Mouse (Mus musculus) Muller cell, postnatal 12 days (primary cell): ENCODE measurements around the gene Ndufs8.

Experiments used
- DNase-seq: peaks from one replicate; pipeline ENCODE4 v3.0.0-alpha.2; 2015; ENCODE audit errors: inconsistent ontology term

The Ndufs8 gene

DNA sequence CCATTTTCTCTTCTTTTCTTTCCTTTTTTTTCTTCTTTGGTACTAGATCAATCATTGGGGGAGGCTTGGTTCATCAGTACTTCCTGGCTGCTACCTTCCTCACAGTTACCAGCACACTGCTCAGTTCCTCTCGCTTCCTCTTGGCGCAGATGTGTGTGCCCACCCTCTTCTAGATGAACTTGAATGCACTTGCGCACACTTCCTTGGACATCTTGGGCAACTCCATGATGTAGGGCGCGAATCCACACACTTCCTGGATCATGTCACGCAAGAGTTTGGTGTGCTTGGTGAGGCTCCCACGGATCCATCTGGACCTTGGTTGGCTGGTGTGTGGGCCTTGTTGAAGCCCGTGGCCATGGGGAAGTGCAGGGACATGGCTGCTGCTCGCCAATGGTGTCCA lies 19.1 kb upstream of the Ndufs8 start:
- DNase-seq, result no peak

DNA sequence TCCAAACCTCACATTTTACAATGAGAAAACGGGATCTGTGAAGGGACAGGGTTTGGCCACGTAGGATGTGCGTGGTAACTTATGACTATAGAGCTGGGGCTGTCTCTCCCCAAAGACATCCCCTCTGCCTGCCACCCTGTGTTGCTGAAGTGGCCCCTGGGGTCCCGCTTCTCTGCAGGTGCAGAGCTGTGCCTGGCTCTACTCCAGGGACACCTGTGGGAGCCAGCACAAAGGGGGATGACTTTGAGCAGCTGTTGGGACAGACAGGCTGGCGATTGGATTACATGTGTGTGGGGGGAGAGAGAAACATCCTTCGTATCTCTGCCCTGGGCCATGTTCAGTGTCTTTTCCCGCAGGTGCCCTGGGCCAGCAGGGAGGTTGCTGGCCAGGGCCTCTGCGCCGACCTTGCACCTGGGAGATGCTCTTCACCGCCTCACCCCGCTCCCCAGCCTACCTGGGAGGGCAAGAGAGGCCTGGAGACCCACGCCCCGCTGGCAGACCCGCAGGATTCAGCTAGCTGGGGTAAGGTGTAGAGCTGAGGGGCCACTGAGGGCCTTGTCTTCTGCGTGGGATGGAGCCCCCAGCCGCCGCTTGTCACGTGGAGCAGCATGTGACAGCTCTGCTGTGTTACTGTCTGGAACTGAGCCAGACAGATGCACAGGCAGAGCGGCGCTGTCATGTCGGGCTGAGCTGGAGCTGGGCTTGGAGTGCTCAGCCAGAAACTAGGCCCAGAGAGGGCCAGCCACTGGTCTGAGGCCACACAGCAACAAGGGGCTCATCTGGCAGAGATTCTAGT lies 17.9 kb upstream of the Ndufs8 start:
- no peak for DNase-seq

DNA sequence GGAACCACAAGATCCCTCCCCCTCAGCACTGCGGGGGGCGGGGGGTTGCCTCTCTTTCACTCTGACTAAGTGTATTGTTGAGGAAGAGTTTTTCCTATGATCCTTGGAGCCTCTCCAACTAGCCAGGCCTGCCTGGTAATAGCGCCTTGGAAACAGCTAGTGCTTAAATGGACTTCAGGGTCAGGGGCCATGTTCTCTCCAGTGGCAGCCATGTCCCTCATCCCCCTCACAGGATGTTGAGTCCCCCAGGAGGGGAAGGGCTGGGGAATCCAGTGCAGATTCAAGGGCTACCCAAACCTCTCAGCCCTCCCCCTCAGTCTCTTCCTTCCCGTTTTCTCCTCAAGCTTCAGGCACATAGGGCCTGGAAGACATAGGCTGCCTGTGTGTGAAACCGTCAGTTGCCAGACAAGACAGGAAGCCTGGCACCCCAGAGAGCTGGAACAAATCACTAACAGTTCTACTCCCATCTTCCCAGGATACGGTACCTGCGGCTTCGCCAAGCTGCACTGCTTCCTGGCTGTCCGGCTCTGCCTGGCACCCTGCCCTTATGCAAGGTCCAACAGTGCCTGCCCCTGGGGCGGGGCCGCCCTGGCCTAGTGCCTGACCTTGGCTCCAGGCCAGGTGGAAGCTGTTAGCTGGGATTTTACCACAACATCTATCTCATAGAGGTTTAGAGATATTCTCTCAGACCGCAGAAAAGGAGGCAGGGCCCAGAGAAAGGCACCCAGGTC lies 16.8 kb upstream of the Ndufs8 start, which contains the start of gene Aldh3b1:
TSS of gene Aldh3b1 (minus strand) at position 598 of the 731 bp plus-strand sequence.
- DNase-seq, result peak; percentile 86

DNA sequence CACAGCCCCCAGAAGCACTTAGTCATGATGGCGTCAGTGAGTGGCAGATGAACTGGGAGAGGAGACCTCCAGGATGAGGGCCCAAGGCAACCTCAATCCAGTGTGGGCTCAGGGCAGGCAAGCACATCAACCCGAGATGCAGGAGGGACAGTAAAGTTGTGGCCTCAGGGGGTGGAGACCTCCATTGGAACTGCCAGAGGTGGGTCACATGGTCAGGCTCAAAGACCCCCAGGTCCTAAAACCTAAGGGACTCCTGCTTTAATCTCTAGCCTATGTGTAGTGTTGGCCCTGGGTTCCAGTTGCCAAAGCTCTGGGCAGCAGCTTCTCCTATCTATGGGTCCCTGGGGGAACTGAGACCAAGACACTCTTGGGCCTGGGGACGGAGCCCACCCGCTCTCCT lies 16.2 kb upstream of the Ndufs8 start:
- no peak for DNase-seq

DNA sequence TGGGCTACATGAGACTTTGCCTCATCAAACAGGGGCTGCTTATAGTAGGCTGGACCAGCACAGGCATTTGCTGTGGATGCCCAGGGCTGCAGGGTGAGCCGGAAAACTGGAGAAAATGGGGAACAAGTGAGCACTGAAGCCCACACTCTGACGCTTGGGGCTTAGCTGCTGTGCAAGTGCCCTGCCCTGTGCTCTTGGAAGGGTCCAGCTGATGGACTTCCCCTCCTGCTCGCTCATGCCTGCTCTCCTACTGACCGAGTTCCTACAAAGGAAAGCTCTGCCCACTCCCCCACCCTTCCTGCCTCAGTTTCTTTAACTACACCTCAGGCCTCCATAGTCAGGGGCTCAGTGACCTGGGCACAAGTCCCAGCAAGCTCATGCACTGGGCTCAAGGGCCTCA lies 15.4 kb upstream of the Ndufs8 start:
- DNase-seq, result no peak

DNA sequence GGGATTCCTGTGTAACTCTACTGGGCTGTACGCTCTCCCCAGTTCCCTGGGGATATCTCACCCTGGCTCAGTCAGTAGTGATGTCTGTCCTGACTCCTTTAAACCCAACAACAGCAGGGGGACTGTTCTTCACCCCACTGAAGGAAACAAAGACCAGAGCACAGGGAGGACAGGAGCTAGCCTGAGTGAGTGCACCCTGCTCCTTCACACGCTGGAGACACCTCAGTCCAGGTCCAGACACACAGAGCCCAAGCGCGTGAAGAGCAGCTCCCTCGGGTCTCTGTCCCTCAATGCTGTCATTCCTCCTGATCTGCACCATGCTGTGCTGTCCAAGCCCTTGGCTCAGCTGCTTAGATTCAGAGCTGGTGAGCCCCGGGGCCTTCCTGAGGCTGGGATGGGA lies 14.1 kb upstream of the Ndufs8 start:
- DNase-seq, result no peak

DNA sequence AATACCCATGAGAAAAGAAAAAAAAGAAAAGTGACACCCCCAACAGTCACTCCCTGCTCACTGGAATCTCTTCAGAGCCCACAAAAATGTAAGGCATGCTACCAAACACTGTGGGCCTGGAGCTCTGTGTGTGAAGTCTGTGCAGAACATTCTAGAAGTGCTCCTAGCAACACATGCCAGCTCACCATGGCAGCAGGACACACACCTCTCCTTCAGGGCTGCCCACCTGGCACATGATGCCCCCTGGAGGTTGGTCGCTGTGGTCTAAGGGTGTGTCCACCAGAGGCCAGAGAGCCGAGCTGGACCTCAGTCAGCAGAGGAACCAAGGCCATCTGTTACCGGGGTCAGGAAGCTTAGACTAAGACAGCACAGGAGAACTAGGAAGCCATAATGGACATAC lies 13.7 kb upstream of the Ndufs8 start:
- peak; percentile 90 for DNase-seq

DNA sequence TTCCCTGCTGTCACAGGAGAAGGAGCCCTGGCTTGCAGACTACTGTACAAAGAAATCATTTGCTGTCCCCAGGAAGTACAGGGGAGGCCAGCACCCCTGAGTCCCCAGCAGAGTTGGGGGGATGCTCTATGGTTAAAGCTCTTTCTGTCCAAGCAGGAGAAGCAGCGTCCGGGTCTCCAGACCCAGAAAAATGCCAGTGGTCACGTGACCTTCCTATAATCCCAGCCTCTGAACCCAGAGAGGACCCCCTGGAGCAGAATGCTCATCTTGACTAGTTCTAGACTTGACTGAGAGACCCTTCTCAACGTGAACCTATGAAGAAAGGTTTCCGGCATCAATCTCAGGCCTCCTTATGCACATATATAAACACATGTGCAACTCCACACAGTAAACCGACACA lies 13.3 kb upstream of the Ndufs8 start:
- no peak for DNase-seq

DNA sequence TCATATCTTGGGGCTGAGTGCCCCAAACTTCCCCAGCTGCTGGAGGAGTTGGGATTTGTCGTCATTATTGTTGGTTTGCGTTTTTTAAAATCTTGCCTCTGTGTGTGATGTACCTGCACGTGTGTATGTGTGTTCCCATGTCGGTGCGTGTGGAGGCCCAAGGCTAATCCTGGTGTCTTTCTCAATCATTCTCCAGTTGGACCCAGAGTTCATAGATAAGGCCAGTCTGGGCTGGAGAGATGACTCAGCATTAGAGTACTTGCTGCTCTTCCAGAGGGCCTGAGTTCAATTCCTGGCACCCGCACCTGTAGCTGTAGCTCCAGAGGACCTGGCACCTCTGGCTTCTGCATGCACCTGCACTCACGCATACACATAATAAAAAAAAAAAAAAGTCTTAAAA lies 12.3 kb upstream of the Ndufs8 start:
- no peak for DNase-seq

DNA sequence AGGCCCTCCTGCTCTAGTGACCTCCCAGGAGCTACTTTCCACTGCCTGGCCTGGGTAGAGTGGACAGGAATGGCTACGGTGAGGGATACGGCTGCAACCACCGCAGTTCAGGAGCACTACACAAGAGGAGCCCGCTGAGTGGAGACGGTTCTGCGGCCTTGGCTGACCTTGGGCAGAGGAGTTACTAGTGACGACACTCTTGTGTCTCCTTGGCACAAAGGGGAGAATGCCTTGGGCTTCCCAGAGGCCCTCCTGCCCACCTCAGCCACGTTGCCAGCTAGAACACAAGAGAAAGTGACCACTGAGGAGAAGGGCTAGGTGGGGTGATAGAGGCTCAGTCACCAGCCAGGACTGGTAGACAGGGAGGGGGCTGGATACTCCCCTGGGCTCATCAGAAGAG lies 11.6 kb upstream of the Ndufs8 start:
- no peak for DNase-seq

DNA sequence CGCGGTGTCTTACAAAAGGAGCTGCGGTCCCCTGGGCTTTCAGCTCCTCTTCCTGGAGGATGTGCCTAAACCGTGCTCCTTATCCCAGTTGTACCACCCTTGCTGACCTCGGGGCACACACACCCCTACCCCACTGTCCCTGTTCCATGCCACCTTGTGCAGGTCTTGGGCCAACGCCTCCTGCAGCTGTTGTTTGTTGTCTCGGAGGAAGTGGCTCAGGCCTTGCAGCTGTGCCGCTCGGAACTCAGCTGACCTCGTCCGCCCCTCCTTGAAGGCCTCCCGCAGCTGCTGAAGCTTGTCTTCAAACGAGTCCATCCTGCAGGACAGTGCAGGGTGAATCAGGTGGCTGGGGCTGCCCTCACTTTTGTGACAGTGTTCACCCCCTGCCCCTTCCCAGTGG lies 11.0 kb upstream of the Ndufs8 start:
- no peak for DNase-seq

DNA sequence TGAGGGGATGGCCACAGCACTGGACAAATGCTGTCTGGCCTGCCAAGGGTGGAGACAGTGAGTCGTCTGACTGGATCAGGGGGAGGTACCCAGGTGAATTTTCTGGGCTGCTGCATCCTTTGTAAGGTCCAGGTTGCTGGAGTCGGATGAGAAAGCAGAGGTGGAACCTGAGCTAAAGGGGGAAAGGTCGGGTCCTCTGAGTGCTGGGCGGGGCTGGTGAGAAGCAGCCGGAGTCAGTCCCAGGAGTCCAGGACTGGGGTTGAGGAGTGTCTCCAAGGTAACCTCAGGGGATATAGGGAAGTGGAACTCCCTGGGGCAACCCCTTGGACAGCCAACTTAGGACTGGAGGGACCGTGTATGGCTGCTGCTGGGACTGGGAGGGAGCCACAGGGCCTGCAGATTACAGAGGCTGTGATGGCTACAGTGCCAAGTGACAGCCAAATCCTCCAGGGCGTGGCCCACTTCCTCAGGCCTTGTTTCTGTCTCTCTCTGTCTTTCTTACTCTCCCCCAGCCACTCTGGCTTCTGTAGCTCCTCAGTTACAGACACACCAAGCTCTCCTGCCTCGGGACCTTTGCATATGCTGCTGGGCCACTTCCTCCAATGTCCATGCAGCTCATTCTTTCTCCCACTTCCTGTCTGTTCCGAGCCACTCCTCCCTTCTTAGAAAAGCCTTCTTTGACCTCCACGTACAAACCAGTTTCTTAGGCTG lies 10.2 kb upstream of the Ndufs8 start:
- DNase-seq, result no peak

DNA sequence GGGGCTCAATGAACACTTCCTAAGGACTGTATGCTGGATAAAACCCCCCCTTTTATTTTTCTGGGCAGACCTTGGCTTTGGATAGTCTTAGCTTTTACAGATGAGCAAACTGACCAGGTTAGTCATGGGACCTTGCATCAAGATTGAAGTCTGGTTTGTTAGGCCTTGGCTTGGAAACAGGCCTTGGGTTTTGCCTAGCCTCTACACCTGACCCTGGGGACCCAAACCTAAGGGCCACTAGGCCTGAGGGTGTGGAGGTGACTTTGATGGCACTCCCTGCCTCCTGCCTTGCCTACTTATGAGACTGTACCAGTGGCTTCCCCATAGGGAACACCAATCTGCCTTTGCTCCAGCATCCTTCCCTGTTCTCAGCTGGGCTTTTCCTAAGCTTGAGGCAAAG lies 7.4 kb upstream of the Ndufs8 start:
- no peak for DNase-seq

DNA sequence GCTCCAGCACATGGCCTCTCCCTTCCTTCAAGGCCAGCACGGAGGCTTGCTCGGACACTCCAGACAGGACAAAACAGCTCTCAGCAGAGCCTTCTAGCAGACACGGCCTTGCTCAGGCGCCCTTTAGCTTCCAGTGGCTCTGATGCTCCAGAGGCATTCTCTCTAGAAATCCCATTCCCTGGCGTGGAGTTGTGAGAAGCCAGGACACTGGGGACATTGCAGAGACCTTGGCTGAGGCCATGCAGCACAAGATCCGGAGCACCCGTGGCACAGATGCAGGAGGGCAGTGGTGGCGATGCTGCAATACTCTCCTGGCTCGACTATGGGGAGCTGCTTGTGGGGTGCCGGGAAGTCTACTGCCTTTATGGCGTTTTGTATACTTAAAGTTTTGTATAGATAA lies 4.2 kb upstream of the Ndufs8 start:
- no peak for DNase-seq

DNA sequence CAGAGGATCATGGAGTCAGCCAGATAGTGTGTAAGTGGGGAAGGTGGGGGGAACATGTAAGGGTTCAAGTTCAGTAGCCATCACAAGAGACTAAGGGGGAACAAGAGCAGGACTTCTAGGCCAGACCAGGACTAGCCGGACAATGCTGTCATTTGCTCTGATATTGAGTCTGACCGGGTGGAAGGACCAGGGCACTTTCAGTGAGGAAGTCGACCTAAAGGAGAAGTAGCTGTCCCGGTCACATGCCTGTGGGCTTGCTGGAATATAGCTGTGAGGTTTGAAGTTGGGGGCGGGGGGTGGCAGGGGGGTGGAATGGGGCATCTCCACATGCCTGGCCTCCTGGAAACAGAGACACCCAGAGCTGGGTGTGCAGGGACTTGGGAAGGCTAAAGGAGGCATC lies 2.0 kb upstream of the Ndufs8 start:
- DNase-seq, result no peak

DNA sequence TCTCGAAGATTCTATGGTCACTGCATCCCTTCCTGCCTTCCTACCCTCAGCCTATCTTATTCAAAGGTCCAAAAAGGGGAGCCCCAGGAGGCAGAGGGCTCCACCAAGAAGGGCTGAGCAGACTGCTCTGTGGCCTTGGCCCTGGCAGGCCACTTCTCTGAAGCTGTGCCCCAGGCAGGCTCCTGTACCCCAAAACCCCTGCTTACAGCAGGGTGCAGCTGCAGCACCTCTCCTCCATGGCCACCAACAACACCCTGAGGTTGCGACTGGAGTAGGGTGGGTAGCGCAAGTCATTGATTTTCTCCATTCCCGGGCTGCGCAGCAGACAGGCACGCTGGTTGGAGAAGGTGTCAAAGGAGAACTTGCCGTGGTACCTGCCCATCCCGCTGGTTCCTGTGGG lies 1.1 kb upstream of the Ndufs8 start:
- DNase-seq, result no peak

DNA sequence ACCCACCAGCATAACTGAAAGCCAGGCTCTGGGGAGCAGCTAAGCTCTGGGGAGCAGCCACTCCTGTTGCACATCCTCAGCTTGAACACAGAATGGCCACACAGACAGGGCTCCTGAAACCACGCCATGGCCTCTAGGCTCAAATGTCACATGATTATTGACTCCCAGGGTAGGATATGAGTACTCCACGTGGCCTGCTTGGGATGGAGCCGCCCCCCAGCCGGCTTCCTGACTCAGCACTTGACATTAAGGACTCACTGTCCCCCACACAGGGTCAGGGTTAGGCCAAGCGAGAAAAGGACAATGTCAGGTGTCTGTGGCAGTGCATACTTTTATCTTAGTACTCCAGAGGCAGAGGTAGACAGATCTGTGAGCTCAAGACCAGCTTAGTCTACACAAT lies 2.4 kb downstream of the Ndufs8 start:
- DNase-seq, result no peak

DNA sequence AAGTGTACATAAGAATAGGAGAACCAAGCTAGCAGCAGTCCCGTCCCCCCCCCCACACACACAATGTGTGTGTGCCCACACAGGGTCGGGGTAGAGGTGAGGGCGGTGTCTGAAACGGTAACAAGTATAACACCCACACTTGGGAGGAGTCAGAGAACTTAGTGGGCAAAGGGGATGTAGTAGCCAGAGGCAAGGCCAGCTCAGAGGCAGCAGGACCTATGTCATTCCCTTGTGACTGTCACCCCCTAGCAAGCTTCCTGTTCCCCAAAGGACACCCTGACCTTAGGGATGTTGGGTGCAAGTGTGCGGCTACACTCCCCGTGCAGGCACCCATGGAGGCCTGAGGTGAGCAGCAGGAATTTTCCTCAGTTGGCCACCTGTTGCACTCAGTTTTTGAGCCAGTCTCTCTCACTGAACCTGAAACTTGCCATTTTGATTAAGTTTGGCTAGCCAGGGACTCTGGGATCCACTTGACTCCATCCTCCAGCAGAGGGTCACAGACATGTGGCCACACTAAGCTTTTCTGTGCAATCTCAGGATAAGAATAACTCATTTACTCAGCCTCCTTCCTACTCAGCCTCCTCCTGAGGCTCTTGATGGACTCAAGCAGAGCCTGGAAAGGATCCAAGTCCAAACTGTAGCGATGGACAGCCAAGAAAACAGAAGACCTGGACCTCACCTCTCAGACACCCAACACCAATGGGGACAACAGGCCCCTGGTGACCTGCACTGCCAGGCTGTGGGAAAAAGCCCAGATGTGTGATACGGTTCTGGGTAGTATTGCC lies 4.5 kb downstream of the Ndufs8 start:
- DNase-seq, result no peak

DNA sequence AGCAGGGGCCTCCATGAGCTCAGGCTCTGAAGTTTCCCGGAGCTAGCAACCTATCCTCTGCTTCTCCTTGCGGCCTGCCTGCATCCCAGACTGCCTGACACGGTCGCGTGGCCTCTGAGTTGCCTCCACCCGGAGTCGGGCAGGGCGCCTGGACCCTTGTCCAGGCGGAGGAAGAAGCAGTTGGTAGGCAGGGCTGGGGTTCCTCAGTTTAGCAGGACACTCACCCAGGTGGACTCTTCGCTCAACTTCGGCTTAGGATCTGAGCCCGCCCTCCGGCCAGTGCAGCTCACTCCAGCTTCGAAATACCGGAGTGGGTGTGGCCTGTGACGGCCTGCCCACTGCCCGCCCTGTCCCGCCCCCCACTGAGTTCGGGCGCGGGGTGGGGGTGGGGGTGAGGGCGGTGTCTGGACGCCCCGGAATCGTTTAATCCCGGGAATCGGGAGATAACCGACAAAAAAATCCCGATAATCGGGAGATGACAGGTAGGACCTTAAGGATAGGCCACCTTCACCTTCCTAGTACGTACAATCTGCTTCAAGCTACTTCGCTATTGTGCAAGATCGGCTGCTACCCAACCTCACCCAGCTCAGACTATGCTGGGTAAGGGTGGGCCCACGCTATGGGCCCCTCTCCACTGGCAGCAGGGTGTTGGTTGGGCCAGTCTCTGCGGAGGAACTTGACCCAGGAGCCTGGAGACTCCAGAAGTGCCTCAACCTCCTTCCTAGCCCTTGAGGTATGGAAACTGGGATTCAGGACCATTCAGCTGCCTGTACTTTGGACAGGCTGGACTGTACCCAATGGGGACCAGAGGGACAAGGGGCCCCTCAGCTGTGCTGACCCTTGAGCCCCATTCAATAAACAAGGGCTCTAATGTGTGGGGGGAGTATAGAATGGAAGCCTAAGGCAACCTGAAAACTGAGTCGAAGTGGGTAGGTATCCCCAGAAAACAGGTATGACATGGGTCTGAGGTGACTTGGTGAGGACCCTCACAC lies 5.5 kb downstream of the Ndufs8 start, which contains the start of gene Tcirg1:
TSS of gene Tcirg1 (minus strand) at position 339 of the 992 bp plus-strand sequence.
- DNase-seq, result peak; percentile 84

DNA sequence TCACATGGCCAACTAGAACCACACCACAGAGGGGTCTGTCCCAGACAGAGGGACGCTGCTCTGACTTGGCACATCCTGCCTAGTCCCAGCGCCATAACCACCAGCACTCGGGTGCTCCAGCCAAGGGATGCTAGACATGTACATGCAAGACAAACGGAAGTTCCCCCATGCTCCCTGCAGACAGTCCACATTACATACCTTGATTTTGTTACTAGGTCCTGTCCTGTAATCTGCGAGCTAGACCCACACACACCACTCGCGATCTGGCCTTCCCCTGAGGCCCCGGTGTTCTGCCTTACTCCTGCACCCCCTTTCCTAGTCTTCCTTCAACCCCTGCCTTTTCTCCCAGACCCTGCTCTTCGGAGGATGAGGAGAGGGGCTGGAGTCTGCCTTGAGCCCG lies 6.2 kb downstream of the Ndufs8 start:
- no peak for DNase-seq
